Mouse (Mus musculus) brown adipose tissue, adult 24 weeks (tissue): ENCODE measurements around the gene Il6st. TPM values are rescaled to one million over a fixed set of nuclear protein-coding genes. Genes with fewer than 3 reads are reported as not detected.

Experiments
- H3K27ac ChIP-seq: fragments of 200-500 bp; replicated peaks from 2 replicates; pipeline ENCODE4 v1.5.1; 2012; ENCODE audit warnings: low read depth, mild to moderate bottlenecking, low read length
- H3K4me1 ChIP-seq: fragments of 200-500 bp; 2 replicates; pipeline ENCODE4 v1.6.1; 2012; ENCODE audit warnings: low read length, mixed read lengths; ENCODE audit not compliant: control insufficient read depth, insufficient read depth, insufficient read length
- H3K4me3 ChIP-seq: fragments of 200-500 bp; 2 replicates; pipeline ENCODE4 v1.5.1; 2012; ENCODE audit warnings: low read depth, mild to moderate bottlenecking, low read length, moderate library complexity; ENCODE audit not compliant: insufficient read depth
- polyA plus RNA-seq: library from polyadenylated mRNA; stranded (reverse); fragments of >200 nt; gene quantifications from 2 replicates; pipeline ENCODE4 v1.2.4, GENCODE M21; 2012; ENCODE audit not compliant: missing spikeins, insufficient read depth, insufficient read length

The Il6st gene
- polyA plus RNA-seq, 1 experiment, result 43.1 TPM

- no peak overlapping the region for H3K4me3 ChIP-seq
- H3K4me1 ChIP-seq, result no peaks in the 10 kb centered on the region
- H3K27ac ChIP-seq, result no peak overlapping the region
These were observed 22.8 kb downstream of the Il6st start for GRCm38 (mm10) chr13:112486676-112487075.

DNA sequence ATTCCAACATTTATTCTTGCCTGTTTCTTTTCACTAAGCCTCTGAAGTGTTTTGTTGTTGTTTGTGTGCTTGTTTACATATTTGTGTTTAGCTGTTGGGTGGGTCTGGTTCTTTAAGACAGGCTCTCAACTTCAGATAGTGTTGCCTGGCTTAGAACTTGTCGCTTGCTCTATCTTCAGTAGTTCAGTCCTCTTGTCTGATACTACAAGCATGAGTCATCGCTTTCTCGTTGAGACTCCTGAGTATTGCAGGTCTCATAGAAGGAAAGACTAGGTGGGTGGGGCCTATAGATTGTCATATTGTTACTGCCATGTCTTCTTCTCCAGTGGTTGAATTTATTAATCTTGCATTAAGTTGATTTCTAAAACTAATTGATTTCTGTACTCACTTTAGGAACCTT lies 26.2 kb downstream of the Il6st start:
- Histone ChIP-seq H3K4me1 (no peaks in the 10 kb centered on the region), H3K27ac (no peak overlapping the region), H3K4me3 (no peak overlapping the region)

- H3K4me3 ChIP-seq, result no peak overlapping the region
- H3K4me1 ChIP-seq, result no peaks in the 10 kb centered on the region
- H3K27ac ChIP-seq, result no peak overlapping the region
These were observed 27.9 kb downstream of the Il6st start for GRCm38 (mm10) chr13:112491636-112492284.

DNA sequence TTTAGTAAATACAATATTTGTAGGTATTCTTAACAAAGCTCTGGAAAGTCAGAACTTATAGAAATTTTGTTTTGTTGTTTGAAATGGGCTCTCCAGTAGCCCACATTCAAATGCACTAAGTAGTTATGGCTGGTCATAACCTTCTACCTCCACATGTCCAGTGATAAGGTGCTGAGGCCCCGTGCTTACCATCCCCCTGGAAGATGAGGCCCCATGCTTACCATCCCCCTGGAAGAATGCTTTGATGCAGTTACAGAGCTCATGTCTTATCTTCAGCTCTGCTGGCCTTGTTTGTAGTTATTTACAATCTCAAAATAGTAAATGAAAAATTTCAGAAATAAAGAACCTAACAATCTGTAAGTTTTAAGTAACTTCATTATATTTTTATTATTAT lies 28.4 kb downstream of the Il6st start:
- Histone ChIP-seq H3K4me3 (no peak overlapping the region), H3K27ac (no peak overlapping the region), H3K4me1 (no peaks in the 10 kb centered on the region)

DNA sequence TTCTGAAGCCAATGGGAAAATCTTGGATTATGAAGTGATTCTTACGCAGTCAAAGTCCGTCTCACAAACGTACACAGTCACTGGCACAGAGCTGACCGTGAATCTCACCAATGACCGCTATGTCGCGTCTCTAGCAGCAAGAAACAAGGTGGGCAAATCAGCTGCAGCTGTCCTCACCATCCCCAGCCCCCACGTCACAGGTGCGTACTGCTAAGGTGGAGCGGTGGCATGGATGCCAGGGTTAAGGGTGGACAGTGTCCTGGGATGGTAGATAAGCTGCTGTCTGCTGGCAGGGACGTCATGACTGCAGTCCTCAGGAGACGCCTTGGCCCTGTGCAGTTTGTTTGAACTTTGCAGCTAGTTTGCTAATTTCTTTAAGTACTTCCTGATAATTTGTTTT lies 30.7 kb downstream of the Il6st start:
- Histone ChIP-seq H3K27ac (no peak overlapping the region), H3K4me1 (no peaks in the 10 kb centered on the region), H3K4me3 (no peak overlapping the region)

GRCm38 (mm10) chr13:112500027-112500426 lies 36.2 kb downstream of the Il6st start:
- no peaks in the 10 kb centered on the region for H3K4me1 ChIP-seq
- H3K4me3 ChIP-seq, result no peak overlapping the region
- H3K27ac ChIP-seq, result no peak overlapping the region

DNA sequence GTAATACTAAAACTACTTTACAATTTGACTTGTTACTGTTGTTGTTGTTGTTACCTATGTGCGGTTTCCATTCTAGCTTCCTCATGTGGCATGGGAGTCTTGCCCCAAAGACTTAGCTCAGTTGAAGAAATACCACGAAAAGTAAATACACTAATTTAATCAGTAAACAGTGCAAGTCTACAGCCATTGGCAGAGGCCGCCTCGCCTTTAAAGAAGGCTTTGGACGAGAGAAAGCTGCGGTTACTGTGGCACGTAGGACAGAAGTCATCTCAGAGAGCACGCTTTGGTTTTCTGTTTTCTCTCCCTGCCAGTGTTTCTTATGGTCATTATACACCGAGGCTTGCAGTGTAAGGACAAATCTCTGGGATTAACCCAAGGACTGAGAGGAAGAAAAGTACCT lies 36.6 kb downstream of the Il6st start:
- Histone ChIP-seq H3K4me1 (no peaks in the 10 kb centered on the region), H3K27ac (no peak overlapping the region), H3K4me3 (no peak overlapping the region)

- H3K4me3 ChIP-seq, result no peak overlapping the region
- H3K27ac ChIP-seq, result no peak overlapping the region
- no peaks in the 10 kb centered on the region for H3K4me1 ChIP-seq
These were observed 40.0 kb downstream of the Il6st start for GRCm38 (mm10) chr13:112503846-112504245.

GRCm38 (mm10) chr13:112505436-112505835 lies 41.6 kb downstream of the Il6st start:
- H3K27ac ChIP-seq, result no peak overlapping the region
- no peaks in the 10 kb centered on the region for H3K4me1 ChIP-seq
- H3K4me3 ChIP-seq, result no peak overlapping the region

DNA sequence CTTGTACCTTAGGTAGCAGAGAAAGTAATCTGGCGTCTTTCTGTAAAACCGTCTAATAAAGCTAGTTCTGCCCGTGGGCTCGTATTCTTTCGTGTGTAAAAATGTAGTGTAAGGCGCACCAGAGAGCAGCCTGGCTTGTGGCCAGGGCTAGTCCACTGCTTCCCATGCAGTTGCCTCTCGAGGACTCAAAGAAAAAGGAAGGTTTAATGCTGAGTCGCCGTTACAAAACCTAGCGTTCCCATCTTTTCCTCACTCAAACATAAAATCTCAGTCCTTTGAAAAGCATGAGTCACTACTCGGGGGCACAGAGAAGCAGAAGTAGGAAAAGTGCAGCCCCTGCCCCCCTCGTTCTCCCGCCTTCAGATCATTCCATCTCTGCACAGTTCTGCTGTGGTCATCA lies 42.9 kb downstream of the Il6st start:
- H3K4me3 ChIP-seq, result no peak overlapping the region
- H3K4me1 ChIP-seq, result no peaks in the 10 kb centered on the region
- no peak overlapping the region for H3K27ac ChIP-seq

- H3K4me3 ChIP-seq, result no peak overlapping the region
- no peaks in the 10 kb centered on the region for H3K4me1 ChIP-seq
- no peak overlapping the region for H3K27ac ChIP-seq
These were observed 43.8 kb downstream of the Il6st start for GRCm38 (mm10) chr13:112507691-112508090.

DNA sequence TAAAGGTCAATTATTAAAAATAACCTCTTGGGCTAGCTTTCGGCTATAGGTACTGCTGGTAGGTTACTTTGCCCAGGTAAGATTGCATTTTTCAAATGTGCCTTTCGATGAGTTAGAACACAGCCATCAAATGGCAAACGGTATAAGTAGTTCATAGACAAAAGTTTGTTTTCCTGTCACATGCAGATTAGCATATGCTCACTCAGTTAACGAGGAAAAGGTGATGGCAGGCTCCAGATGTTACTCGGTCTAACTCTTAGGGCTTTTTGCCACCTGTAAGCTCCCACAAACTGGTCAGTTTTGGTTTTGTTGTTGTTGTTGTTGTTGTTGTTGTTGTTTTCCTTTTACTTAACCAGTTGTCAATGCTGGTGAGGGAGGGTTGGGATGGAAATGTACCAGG lies 44.6 kb downstream of the Il6st start:
- Histone ChIP-seq H3K4me1 (no peaks in the 10 kb centered on the region), H3K4me3 (no peak overlapping the region), H3K27ac (no peak overlapping the region)

GRCm38 (mm10) chr13:112509465-112509864 lies 45.6 kb downstream of the Il6st start:
- Histone ChIP-seq H3K4me1 (no peaks in the 10 kb centered on the region), H3K27ac (no peak overlapping the region), H3K4me3 (no peak overlapping the region)

- no peak overlapping the region for H3K27ac ChIP-seq
These were observed 46.8 kb downstream of the Il6st start for GRCm38 (mm10) chr13:112510437-112511212.

DNA sequence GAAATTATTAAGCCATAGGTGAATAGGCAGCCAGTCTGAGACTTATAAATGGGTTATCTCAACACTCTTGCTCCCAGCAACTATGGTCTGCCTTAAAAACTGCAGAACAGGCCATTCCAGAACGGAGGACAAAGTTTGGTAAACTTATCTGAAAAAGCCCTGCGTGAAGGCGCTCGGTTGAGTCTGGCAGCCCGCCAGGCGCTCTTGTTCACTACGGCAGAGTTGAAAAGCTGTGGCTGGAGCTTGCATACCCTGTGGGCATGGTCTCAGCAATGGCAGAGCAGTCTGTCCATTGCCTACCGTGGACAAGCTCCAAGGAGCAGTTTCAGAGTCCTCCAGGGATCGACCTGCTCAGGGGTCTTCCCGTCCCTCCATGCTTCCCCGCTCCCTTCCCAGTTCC lies 47.4 kb downstream of the Il6st start:
- Histone ChIP-seq H3K4me1 (no peaks in the 10 kb centered on the region), H3K4me3 (no peak overlapping the region), H3K27ac (no peak overlapping the region)

More at GRCm38 (mm10) chr13:112510437-112511212, 46.8 kb downstream of the Il6st start:
- Histone ChIP-seq H3K4me1 (no peaks in the 10 kb centered on the region), H3K4me3 (no peak overlapping the region)

DNA sequence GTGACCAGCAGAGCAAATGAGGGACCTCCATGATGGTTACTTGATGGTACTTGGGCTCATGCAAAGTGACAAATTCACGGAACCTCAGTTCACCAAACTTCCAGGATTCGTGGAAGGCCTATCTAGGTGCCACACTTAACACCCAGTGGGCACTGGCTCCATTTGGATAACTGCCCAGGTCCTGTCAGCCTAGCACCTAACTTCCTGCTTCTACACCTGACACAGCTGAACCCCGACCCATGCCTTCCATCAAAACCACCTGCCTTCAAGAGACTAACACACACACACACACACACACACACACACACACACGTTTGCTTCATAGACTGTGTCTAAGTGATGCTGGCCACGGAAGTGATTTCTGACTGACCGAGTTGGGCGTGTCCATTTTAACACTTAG lies 47.9 kb downstream of the Il6st start:
- Histone ChIP-seq H3K4me3 (no peak overlapping the region), H3K4me1 (no peaks in the 10 kb centered on the region), H3K27ac (no peak overlapping the region)
